Mouse (Mus musculus): ENCODE measurements around the gene Ngly1. TPM values are rescaled to one million over a fixed set of nuclear protein-coding genes. Genes with fewer than 3 reads are reported as not detected.
A peak's percentile ranks its signal among the peaks of the same experiment; 100 is the strongest.

The Ngly1 gene
- total RNA-seq (2021), result 10 to 100 TPM; 28.2 to 29.8 TPM

- peak; percentile 92 for DNase-seq
These were observed at the start of gene Ngly1, which contains the start of gene Oxsm for GRCm38 (mm10) chr14:16249171-16249874. Ngly1 (plus strand) TSS chr14:16249280. Oxsm (minus strand) TSS chr14:16249808.

- DNase-seq, result no peak
These were observed 48.7 kb upstream of the Ngly1 start for GRCm38 (mm10) chr14:16200220-16200912.

- peak; percentile 62 for DNase-seq
These were observed 48.0 kb upstream of the Ngly1 start for GRCm38 (mm10) chr14:16200969-16201638.

GRCm38 (mm10) chr14:16201673-16202072 is 47.4 kb upstream of the Ngly1 start:
- no peak for DNase-seq

- no peak for DNase-seq
These were observed 41.4 kb upstream of the Ngly1 start for GRCm38 (mm10) chr14:16207722-16208121.

- no peak for DNase-seq
These were observed 30.1 kb upstream of the Ngly1 start for GRCm38 (mm10) chr14:16219015-16219414.

GRCm38 (mm10) chr14:16229395-16229794 is 19.7 kb upstream of the Ngly1 start:
- no peak for DNase-seq

GRCm38 (mm10) chr14:16230581-16230980 is 18.5 kb upstream of the Ngly1 start:
- DNase-seq, result no peak

GRCm38 (mm10) chr14:16233515-16233914 is 15.6 kb upstream of the Ngly1 start:
- no peak for DNase-seq

GRCm38 (mm10) chr14:16236466-16236865 is 12.6 kb upstream of the Ngly1 start:
- DNase-seq, result no peak

GRCm38 (mm10) chr14:16242193-16242815 is 6.8 kb upstream of the Ngly1 start:
- no peak for DNase-seq

- DNase-seq, result peak; percentile 92
These were observed 6.0 kb upstream of the Ngly1 start for GRCm38 (mm10) chr14:16242947-16243602.

GRCm38 (mm10) chr14:16243603-16244209 is 5.4 kb upstream of the Ngly1 start:
- DNase-seq, result peak; percentile 11

GRCm38 (mm10) chr14:16244370-16244769 is 4.7 kb upstream of the Ngly1 start:
- no peak for DNase-seq

GRCm38 (mm10) chr14:16245127-16245526 is 4.0 kb upstream of the Ngly1 start:
- no peak for DNase-seq

- no peak for DNase-seq
These were observed 2.7 kb upstream of the Ngly1 start for GRCm38 (mm10) chr14:16246340-16246912.

- DNase-seq, result no peak
These were observed 945 bp upstream of the Ngly1 start for GRCm38 (mm10) chr14:16248135-16248534.

GRCm38 (mm10) chr14:16248603-16249157 is 400 bp upstream of the Ngly1 start:
- DNase-seq, result no peak

- no peak for DNase-seq
These were observed 1.0 kb downstream of the Ngly1 start for GRCm38 (mm10) chr14:16250099-16250498.

GRCm38 (mm10) chr14:16255745-16256144 is 6.7 kb downstream of the Ngly1 start:
- DNase-seq, result no peak

- DNase-seq, result no peak
These were observed 7.1 kb downstream of the Ngly1 start for GRCm38 (mm10) chr14:16256209-16256608.

Measured in heart, postnatal 4 days (tissue).